Mouse (Mus musculus) lung, adult 2 months (tissue): ENCODE results near the gene Gk. TPM values are rescaled to one million over a fixed set of nuclear protein-coding genes. Genes with fewer than 3 reads are reported as not detected.
A peak's percentile ranks its signal among the peaks of the same experiment; 100 is the strongest.

Experiments used
- DNase-seq: peaks from one replicate; pipeline ENCODE4 v3.0.0; 2022
- H3K4me1 ChIP-seq: fragments of 200-500 bp; 2 replicates; pipeline ENCODE4 v1.6.1; 2011; ENCODE audit warnings: low read length; ENCODE audit not compliant: control insufficient read depth, insufficient read depth
- H3K4me3 ChIP-seq: fragments of 200-500 bp; replicated peaks from 2 replicates; pipeline ENCODE3; 2011; ENCODE audit warnings: low read depth, mild to moderate bottlenecking, control low read depth, low read length; ENCODE audit errors: extremely low read depth
- CTCF ChIP-seq: fragments of 200-500 bp; IDR thresholded peaks from 2 replicates; pipeline ENCODE4 v1.5.1; 2011; ENCODE audit warnings: mild to moderate bottlenecking, low read length, control low read depth; ENCODE audit not compliant: insufficient read depth
- POLR2A ChIP-seq: fragments of 200-500 bp; IDR thresholded peaks from 2 replicates; pipeline ENCODE4 v1.6.1; 2011; ENCODE audit warnings: low read depth, mild to moderate bottlenecking, control low read depth, low read length, borderline replicate concordance; ENCODE audit errors: extremely low read depth
- WGBS: fragments of 180-500 bp; shearing (Covaris S2); methylation state at CpG from one replicate; pipeline ENCODE4 v1.1.7; 2018; 5-methylcytosine and 5-hydroxymethylcytosine counted together
- polyA plus RNA-seq: library from polyadenylated mRNA; depleted of rRNA; stranded (reverse); fragments of >200 nt; gene quantifications from 2 replicates; pipeline ENCODE4 v1.2.3, GENCODE M21; 2012

Gene Gk
- polyA plus RNA-seq, 1 experiment, result 3.9 TPM

DNA sequence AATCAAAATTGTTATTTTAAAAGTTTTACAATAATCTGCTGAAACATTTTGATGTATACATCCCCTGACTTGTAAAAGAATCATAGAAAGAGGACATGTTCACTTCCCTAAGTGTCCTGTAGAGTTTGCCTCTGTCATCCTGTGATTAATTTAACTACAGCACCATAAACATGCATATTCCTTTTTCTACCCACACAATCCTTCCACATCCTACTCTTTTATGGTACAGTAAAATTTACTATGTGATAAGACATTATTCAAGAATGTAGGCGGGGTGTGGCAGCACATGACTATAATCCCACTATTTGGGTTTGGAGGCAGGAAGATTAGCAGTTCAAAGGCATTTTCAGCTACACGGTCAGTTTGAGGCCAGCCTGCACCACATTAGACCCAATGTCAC, 8.0 kb downstream of the Gk start:
- TF ChIP-seq POLR2A (no peak), CTCF (no peak)
- no peak for DNase-seq
- WGBS, result 77% methylated on average over 2 of the region's 2 CpGs
- no peaks in the 10 kb centered on the region for H3K4me1 ChIP-seq
- no peak overlapping the region for H3K4me3 ChIP-seq

DNA sequence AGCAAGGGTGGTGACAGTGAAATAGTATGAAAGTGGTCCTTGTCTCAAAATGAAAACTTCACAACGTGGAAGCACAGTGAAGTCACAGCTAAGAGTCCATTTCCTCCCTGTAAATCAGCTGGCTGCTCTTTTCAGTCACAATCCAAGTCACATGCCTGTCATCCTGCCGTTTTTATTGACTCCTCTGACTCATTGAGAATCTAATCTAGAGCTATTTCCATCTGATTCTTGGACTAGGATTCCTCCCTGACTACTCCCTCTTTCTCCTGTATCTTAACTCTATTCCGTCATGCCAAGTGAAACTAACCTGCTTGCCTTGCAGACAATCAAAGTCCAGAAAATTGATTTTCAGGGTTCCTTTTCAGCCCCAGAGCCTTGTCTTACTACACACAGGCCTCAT, 20.6 kb downstream of the Gk start:
- Histone ChIP-seq H3K4me3 (no peak overlapping the region), H3K4me1 (no peaks in the 10 kb centered on the region)
- WGBS, result 43% methylated on average over 3 of the region's 3 CpGs
- TF ChIP-seq POLR2A (no peak), CTCF (no peak)
- no peak for DNase-seq

DNA sequence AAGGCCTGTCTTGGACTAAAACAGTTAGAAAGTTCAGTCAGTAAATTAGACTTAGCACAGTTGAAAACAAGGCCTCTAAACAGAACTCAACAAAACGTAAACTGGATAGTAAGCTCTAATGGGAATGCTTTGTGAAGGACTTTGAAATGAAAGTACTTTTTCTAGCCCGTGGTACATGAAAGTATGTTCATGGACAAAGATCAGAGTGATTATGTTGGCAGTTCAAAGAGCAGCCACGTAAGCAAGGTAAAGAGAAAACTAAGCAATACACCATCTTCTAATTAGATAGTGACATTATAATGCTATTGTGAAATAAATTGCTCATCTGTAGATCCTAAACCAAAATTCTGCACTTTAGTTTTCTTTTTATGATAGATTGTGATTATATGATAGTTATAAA, 32.8 kb downstream of the Gk start:
- Histone ChIP-seq H3K4me3 (no peak overlapping the region), H3K4me1 (no peaks in the 10 kb centered on the region)
- 71% methylated on average over 3 of the region's 3 CpGs for WGBS
- TF ChIP-seq CTCF (no peak), POLR2A (no peak)
- DNase-seq, result no peak

DNA sequence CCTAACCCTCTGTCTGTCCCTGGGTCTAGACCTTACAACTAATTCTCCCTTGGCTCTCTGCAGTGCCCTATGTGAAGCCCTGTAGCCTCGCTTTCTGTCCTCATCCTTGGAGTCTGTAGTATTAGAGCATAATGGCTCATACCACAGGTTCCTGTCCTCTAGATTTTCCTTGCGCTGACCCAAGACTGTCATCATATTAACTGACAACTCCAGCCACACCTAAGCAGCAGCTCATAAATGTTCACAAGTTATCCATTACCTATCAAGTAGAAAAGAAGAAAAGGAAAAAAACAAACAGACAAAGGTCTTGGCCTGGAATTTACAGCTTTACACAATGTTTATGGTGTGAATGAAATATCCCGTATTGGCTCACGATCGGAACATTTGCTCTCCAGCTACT, 43.4 kb downstream of the Gk start:
- DNase-seq, result no peak
- Histone ChIP-seq H3K4me1 (no peaks in the 10 kb centered on the region), H3K4me3 (no peak overlapping the region)
- TF ChIP-seq CTCF (no peak), POLR2A (no peak)
- WGBS, result 84% methylated on average over 5 of the region's 5 CpGs

DNA sequence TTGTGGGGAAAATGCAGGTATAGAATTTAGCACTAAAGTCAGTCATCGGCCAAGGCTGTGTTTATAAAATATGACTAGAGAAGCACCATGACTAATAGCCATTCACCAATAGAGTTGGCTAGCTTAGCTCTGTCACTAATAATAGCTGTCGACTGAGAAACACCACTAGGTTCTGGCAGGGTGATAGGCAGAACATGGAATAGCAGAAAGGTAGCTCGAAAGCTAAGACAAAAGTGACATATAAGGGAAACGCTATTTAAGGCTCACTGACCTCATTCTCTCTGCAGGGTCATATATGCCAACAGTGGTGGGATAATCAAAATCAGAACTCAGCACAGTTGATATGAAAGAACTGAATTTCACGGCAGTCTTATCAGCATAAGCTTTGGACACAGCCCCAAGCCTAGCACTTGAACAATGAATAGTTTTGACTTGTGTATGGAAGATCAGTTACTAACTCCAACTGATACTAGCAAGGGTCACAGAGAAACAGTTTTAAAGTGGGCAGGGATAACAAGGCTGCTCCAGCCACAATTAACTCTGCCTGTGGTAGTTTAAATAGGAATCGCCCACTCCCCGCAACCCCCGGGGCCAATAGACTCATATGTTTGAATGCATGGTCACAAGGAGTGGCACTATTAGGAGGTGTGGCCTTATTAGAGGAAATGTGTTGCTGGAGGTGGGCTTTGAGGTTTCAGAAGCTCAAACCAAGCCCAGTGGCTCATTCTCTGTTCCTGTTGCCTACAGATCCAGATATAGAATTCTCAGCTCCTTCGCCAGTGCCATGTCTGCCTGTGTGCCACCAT, 45.3 kb downstream of the Gk start:
- no peak for DNase-seq

DNA sequence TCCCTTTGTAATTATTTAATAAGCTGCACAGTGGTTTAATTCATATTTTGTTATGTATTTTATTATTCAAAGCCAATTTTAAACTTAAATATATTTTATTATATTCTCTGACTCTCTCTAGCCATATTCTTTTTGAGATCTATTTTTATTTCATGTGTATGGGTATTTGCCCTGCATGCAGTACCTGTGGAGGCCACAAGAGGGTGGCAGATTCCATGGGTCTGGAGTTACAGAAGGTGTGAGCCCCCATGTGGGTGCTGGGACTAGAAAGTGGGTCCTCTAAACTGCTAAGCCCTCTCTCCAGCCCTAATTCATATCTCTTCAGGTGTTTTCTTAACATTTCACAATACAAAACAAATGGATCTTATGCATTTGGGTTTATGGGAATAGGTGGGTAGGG, 55.4 kb downstream of the Gk start:
- peak; percentile 6 for DNase-seq
- H3K4me3 ChIP-seq, result no peak overlapping the region
- peak; percentile 48 for TF ChIP-seq CTCF
- no peak for TF ChIP-seq POLR2A
- H3K4me1 ChIP-seq, result no peaks in the 10 kb centered on the region

More for the DNA sequence above, 45.3 kb downstream of the Gk start:
- Histone ChIP-seq H3K4me1 (no peaks in the 10 kb centered on the region), H3K4me3 (no peak overlapping the region)
- WGBS, result 79% methylated on average over 9 of the region's 9 CpGs
- TF ChIP-seq POLR2A (no peak), CTCF (no peak)

DNA sequence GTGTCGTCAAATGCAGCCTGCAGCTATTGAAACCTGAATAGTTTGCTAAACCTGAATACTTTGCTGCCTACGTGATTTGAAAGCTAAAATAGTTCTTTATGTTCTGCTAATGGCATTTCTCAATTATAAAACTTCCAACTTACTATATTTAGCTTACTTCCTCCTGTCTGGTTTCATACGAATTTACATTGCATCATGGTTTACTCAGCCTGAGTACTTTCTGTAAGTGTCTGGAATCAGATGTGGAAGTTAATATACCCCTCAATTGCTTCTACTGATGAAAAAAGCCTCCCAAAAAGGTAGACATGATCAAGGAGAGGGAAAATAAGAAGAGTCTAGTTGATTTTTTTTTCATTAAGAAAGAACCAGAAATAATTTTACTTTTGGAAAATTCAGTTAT, 66.2 kb downstream of the Gk start:
- no peak for TF ChIP-seq POLR2A
- no peak for TF ChIP-seq CTCF
- no peak for DNase-seq
- H3K4me3 ChIP-seq, result no peak overlapping the region
- WGBS, result 57% methylated on average over 3 of the region's 3 CpGs
- no peaks in the 10 kb centered on the region for H3K4me1 ChIP-seq

DNA sequence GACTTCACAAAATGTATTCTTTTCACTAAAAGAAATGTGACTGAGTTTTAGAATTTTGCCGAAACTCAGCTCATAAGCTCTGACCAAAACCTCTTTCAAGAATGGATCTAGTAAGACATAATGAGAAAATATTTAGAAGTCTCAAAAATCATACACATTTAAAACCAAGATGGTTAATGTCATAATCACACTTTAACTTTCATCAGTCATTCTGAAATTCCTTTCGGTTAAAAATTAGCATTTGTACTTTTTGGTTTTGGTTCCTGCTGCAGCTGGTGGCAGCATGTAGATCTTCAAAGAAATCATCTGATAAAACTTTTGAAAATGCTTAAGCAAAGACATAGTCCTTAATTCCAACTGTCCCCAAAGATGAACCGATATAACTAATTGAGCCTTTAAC, 70.9 kb downstream of the Gk start:
- 91% methylated on average over 3 of the region's 3 CpGs for WGBS
- DNase-seq, result no peak
- Histone ChIP-seq H3K4me3 (no peak overlapping the region), H3K4me1 (no peaks in the 10 kb centered on the region)
- no peak for TF ChIP-seq CTCF

DNA sequence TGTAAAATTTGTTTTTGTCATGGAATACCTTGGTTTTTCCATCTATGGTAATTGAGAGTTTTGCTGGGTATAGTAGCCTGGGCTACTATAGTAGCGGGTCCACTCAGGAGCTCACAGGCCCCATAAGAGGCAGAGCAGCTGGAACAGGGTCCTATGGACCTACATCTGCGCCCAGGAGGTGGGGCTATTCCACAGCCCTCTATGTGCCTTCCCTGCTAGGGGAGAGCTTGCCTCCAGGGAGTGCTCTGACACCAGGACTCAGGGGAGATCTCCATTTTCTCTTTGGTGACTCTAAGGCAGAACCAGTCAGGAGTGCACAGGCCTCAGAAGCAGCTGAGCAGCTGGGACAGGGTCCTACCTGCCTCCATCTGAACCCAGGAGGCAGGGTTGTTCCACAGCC, 92.9 kb downstream of the Gk start:
- TF ChIP-seq CTCF (no peak), POLR2A (no peak)
- Histone ChIP-seq H3K4me1 (no peaks in the 10 kb centered on the region), H3K4me3 (no peak overlapping the region)
- no peak for DNase-seq
- WGBS, result 65% methylated on average over 2 of the region's 2 CpGs

DNA sequence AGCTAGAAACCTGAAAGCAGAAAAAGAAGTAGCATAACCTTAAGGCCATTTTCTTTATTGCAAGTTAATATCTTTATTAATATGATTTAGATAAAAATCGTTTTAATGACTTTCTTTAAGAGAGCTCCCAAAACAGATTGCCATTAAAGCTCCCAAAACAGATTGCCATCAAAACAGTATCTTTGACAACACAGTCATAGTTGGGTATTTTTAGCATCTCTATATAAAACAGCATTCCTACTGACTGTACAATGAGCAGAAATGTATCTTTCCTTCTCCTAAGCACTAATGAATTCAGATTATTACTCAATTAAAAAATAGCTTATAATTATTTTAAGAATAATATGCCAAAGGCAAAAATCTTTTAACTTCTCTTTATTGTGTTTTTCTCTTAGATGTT, 94.5 kb downstream of the Gk start:
- no peak for DNase-seq
- Histone ChIP-seq H3K4me1 (no peaks in the 10 kb centered on the region), H3K4me3 (no peak overlapping the region)
- TF ChIP-seq CTCF, result no peak
- WGBS, result 53% methylated on average over 1 of the region's 1 CpGs
